Mouse (Mus musculus): ENCODE data around the gene Elmo3.
"Not testable (repeated sequence)": the region's sequence is repeated elsewhere in the genome, so short reads cannot be mapped to it uniquely, and the experiment has no call there.

Gene Elmo3

GRCm38 (mm10) chr8:105276292-105277120, 28.9 kb upstream of the Elmo3 start:
- peak; percentile 83 for DNase-seq (ENCODE audit: low read depth, low spot score)

GRCm38 (mm10) chr8:105278911-105279334, 26.5 kb upstream of the Elmo3 start:
- no peak for DNase-seq (ENCODE audit: low read depth, low spot score)

- DNase-seq (ENCODE audit: low read depth, low spot score): no peak
Observed at GRCm38 (mm10) chr8:105280567-105280966, 24.8 kb upstream of the Elmo3 start.

GRCm38 (mm10) chr8:105281821-105282220, 23.6 kb upstream of the Elmo3 start:
- DNase-seq (ENCODE audit: low read depth, low spot score): no peak

- DNase-seq (ENCODE audit: low read depth, low spot score): no peak
Observed at GRCm38 (mm10) chr8:105282239-105282638, 23.2 kb upstream of the Elmo3 start.

- DNase-seq (ENCODE audit: low read depth, low spot score): peak; percentile 92
Observed at GRCm38 (mm10) chr8:105283074-105283473, 22.3 kb upstream of the Elmo3 start.

- no peak for DNase-seq (ENCODE audit: low read depth, low spot score)
Observed at GRCm38 (mm10) chr8:105285514-105285913, 19.9 kb upstream of the Elmo3 start.

GRCm38 (mm10) chr8:105286907-105287306, 18.5 kb upstream of the Elmo3 start:
- no peak for DNase-seq (ENCODE audit: low read depth, low spot score)

GRCm38 (mm10) chr8:105288231-105288630, 17.2 kb upstream of the Elmo3 start:
- DNase-seq (ENCODE audit: low read depth, low spot score): no peak

GRCm38 (mm10) chr8:105288958-105289732, 16.3 kb upstream of the Elmo3 start:
- DNase-seq (ENCODE audit: low read depth, low spot score): peak; percentile 98

GRCm38 (mm10) chr8:105289805-105290460, 15.5 kb upstream of the Elmo3 start, which contains the start of gene 4931428F04Rik:
TSS of gene 4931428F04Rik (minus strand) at chr8:105289864.
- peak; percentile 90 for DNase-seq (ENCODE audit: low read depth, low spot score)

GRCm38 (mm10) chr8:105290554-105291314, 14.7 kb upstream of the Elmo3 start:
- DNase-seq (ENCODE audit: low read depth, low spot score): peak; percentile 94

GRCm38 (mm10) chr8:105291364-105291763, 14.0 kb upstream of the Elmo3 start:
- DNase-seq (ENCODE audit: low read depth, low spot score): not testable (repeated sequence)

- not testable (repeated sequence) for DNase-seq (ENCODE audit: low read depth, low spot score)
Observed at GRCm38 (mm10) chr8:105291802-105292201, 13.6 kb upstream of the Elmo3 start.

GRCm38 (mm10) chr8:105292471-105292870, 12.9 kb upstream of the Elmo3 start:
- DNase-seq (ENCODE audit: low read depth, low spot score): no peak

GRCm38 (mm10) chr8:105293405-105293804, 12.0 kb upstream of the Elmo3 start:
- DNase-seq (ENCODE audit: low read depth, low spot score): peak; percentile 46

- no peak for DNase-seq (ENCODE audit: low read depth, low spot score)
Observed at GRCm38 (mm10) chr8:105294776-105295175, 10.6 kb upstream of the Elmo3 start.

GRCm38 (mm10) chr8:105295256-105295655, 10.1 kb upstream of the Elmo3 start:
- DNase-seq (ENCODE audit: low read depth, low spot score): no peak

GRCm38 (mm10) chr8:105295895-105296573, 9.4 kb upstream of the Elmo3 start, which contains the start of gene Exoc3l:
TSS of gene Exoc3l (minus strand) at chr8:105296101.
- no peak for DNase-seq (ENCODE audit: low read depth, low spot score)

GRCm38 (mm10) chr8:105297511-105298192, 7.7 kb upstream of the Elmo3 start, which contains the start of gene E2f4:
TSS of gene E2f4 (plus strand) at chr8:105297663.
- peak; percentile 94 for DNase-seq (ENCODE audit: low read depth, low spot score)

All from ZHBTc4 (cell line).